Mouse (Mus musculus) gonadal fat pad, adult 2 months (tissue): ENCODE results near the gene Ufd1. TPM values are rescaled to one million over a fixed set of nuclear protein-coding genes. Genes with fewer than 3 reads are reported as not detected.

Experiments
- polyA plus RNA-seq: library from polyadenylated mRNA; depleted of rRNA; stranded (reverse); fragments of >200 nt; gene quantifications from 2 replicates; pipeline ENCODE4 v1.2.3, GENCODE M21; 2012; rRNA removed

The Ufd1 gene
- polyA plus RNA-seq, 1 experiment: 55.1 TPM

Other genes starting within 250 kb of the Ufd1 start
- 0.76 and 2.5 TPM in 2 replicates for gene Tbx1, start 221.1 kb upstream of the Ufd1 start, polyA plus RNA-seq
- 0.51 and 0.53 TPM in 2 replicates for gene Gp1bb, start 189.4 kb upstream of the Ufd1 start, polyA plus RNA-seq
- gene Gm49601, start 185.4 kb upstream of the Ufd1 start, polyA plus RNA-seq: 2.1 and 4.8 TPM in 2 replicates
- 11.9 and 13.7 TPM in 2 replicates for gene Sept5, start 181.8 kb upstream of the Ufd1 start, polyA plus RNA-seq
- gene Cldn5, start 34.9 kb upstream of the Ufd1 start, polyA plus RNA-seq: 98.6 and 114 TPM in 2 replicates
- gene Cdc45, start 208 bp downstream of the Ufd1 start, polyA plus RNA-seq: 6.7 and 9.1 TPM in 2 replicates
- 54.1 and 57.3 TPM in 2 replicates for gene 2510002D24Rik, start 24.8 kb downstream of the Ufd1 start, polyA plus RNA-seq
- 3.8 TPM in 1 of 2 replicates, not detected in the other for gene Gm28539, start 24.8 kb downstream of the Ufd1 start, polyA plus RNA-seq
- 14.3 and 14.4 TPM in 2 replicates for gene Mrpl40, start 65.1 kb downstream of the Ufd1 start, polyA plus RNA-seq
- gene Hira, start 65.3 kb downstream of the Ufd1 start, polyA plus RNA-seq: 40.3 and 46.6 TPM in 2 replicates